Mouse (Mus musculus): ENCODE measurements around the gene Sh2d4b. TPM values are rescaled to one million over a fixed set of nuclear protein-coding genes. Genes with fewer than 3 reads are reported as not detected.

The Sh2d4b gene
- polyA plus RNA-seq, 1 experiment from 2014 or later = 2.1 TPM

GRCm38 (mm10) chr14:40885752-40886151, 7.3 kb downstream of the Sh2d4b start:
- Histone ChIP-seq H3K27ac (replicated peaks) (no peak overlapping the region), H3K4me3 (no peak overlapping the region), H3K27me3 (no peaks in the 10 kb centered on the region), H3K9me3 (no peaks in the 10 kb centered on the region), H3K4me1 (no peaks in the 10 kb centered on the region), H3K9ac (replicated peaks) (no peak overlapping the region), H3K36me3 (no peaks in the 10 kb centered on the region), H3K4me2 (replicated peaks) (no peak overlapping the region)
- WGBS = 84% methylated on average over 1 of the region's 1 CpGs
- ATAC-seq (replicated peaks) = no peak

- Histone ChIP-seq H3K36me3 (no peaks in the 10 kb centered on the region), H3K9me3 (no peaks in the 10 kb centered on the region), H3K4me1 (no peaks in the 10 kb centered on the region), H3K4me2 (replicated peaks) (no peak overlapping the region), H3K9ac (replicated peaks) (no peak overlapping the region), H3K27ac (replicated peaks) (no peak overlapping the region), H3K4me3 (no peak overlapping the region), H3K27me3 (no peaks in the 10 kb centered on the region)
- 40% methylated on average over 4 of the region's 4 CpGs for WGBS
- ATAC-seq (replicated peaks) = no peak
Measured at GRCm38 (mm10) chr14:40885225-40885624, 7.8 kb downstream of the Sh2d4b start.

GRCm38 (mm10) chr14:40874565-40874964, 18.5 kb downstream of the Sh2d4b start:
- H3K27ac ChIP-seq (replicated peaks) = no peak overlapping the region
- no peaks in the 10 kb centered on the region for H3K36me3 ChIP-seq
- no peak overlapping the region for H3K4me2 ChIP-seq (replicated peaks)
- H3K9me3 ChIP-seq = no peaks in the 10 kb centered on the region
- H3K4me3 ChIP-seq = no peak overlapping the region
- no peaks in the 10 kb centered on the region for H3K27me3 ChIP-seq
- no peak for ATAC-seq (replicated peaks)
- no peak overlapping the region for H3K9ac ChIP-seq (replicated peaks)
- H3K4me1 ChIP-seq = no peaks in the 10 kb centered on the region

- 86% methylated on average over 5 of the region's 5 CpGs for WGBS
- no peak overlapping the region for H3K4me3 ChIP-seq
- no peak overlapping the region for H3K9ac ChIP-seq (replicated peaks)
- no peaks in the 10 kb centered on the region for H3K9me3 ChIP-seq
- no peaks in the 10 kb centered on the region for H3K27me3 ChIP-seq
- H3K36me3 ChIP-seq = no peaks in the 10 kb centered on the region
- no peaks in the 10 kb centered on the region for H3K4me1 ChIP-seq
- H3K4me2 ChIP-seq (replicated peaks) = no peak overlapping the region
- ATAC-seq (replicated peaks) = no peak
- no peak overlapping the region for H3K27ac ChIP-seq (replicated peaks)
Measured at GRCm38 (mm10) chr14:40873961-40874360, 19.1 kb downstream of the Sh2d4b start.

GRCm38 (mm10) chr14:40870598-40870997, 22.5 kb downstream of the Sh2d4b start:
- Histone ChIP-seq H3K9me3 (no peaks in the 10 kb centered on the region), H3K4me1 (no peaks in the 10 kb centered on the region)
- 78% methylated on average over 3 of the region's 3 CpGs for WGBS

GRCm38 (mm10) chr14:40864811-40865514, 28.1 kb downstream of the Sh2d4b start:
- no peak overlapping the region for H3K4me2 ChIP-seq (replicated peaks)
- H3K4me3 ChIP-seq = no peak overlapping the region
- ATAC-seq (replicated peaks) = no peak
- whole genome bisulfite sequencing = 38% methylated on average over 6 of the region's 6 CpGs
- no peak overlapping the region for H3K9ac ChIP-seq (replicated peaks)
- H3K27me3 ChIP-seq = no peaks in the 10 kb centered on the region
- no peaks in the 10 kb centered on the region for H3K4me1 ChIP-seq
- H3K27ac ChIP-seq (replicated peaks) = no peak overlapping the region
- no peaks in the 10 kb centered on the region; the same call in 1 of the 2 replicates for H3K36me3 ChIP-seq
- H3K9me3 ChIP-seq = no peaks in the 10 kb centered on the region

More at GRCm38 (mm10) chr14:40870598-40870997, 22.5 kb downstream of the Sh2d4b start:
- ATAC-seq (replicated peaks) = no peak
- no peaks in the 10 kb centered on the region for H3K27me3 ChIP-seq
- H3K4me3 ChIP-seq = no peak overlapping the region
- no peak overlapping the region for H3K9ac ChIP-seq (replicated peaks)
- H3K4me2 ChIP-seq (replicated peaks) = no peak overlapping the region
- no peaks in the 10 kb centered on the region for H3K36me3 ChIP-seq
- H3K27ac ChIP-seq (replicated peaks) = no peak overlapping the region

- 88% methylated on average over 3 of the region's 3 CpGs for WGBS
Measured at GRCm38 (mm10) chr14:40863659-40864058, 29.4 kb downstream of the Sh2d4b start.

GRCm38 (mm10) chr14:40863022-40863421, 30.0 kb downstream of the Sh2d4b start:
- Histone ChIP-seq H3K4me3 (no peak overlapping the region), H3K9ac (replicated peaks) (no peak overlapping the region), H3K36me3 (no peaks in the 10 kb centered on the region; the same call in 1 of the 2 replicates), H3K27me3 (no peaks in the 10 kb centered on the region), H3K4me1 (no peaks in the 10 kb centered on the region), H3K4me2 (replicated peaks) (no peak overlapping the region), H3K9me3 (no peaks in the 10 kb centered on the region), H3K27ac (replicated peaks) (no peak overlapping the region)
- no peak for ATAC-seq (replicated peaks)

More at GRCm38 (mm10) chr14:40863659-40864058, 29.4 kb downstream of the Sh2d4b start:
- no peak overlapping the region for H3K4me2 ChIP-seq (replicated peaks)
- ATAC-seq (replicated peaks) = no peak
- H3K4me1 ChIP-seq = no peaks in the 10 kb centered on the region
- H3K36me3 ChIP-seq = no peaks in the 10 kb centered on the region; the same call in 1 of the 2 replicates
- H3K27ac ChIP-seq (replicated peaks) = no peak overlapping the region
- no peak overlapping the region for H3K9ac ChIP-seq (replicated peaks)
- H3K27me3 ChIP-seq = no peaks in the 10 kb centered on the region
- no peaks in the 10 kb centered on the region for H3K9me3 ChIP-seq
- H3K4me3 ChIP-seq = no peak overlapping the region

- Histone ChIP-seq H3K9ac (replicated peaks) (no peak overlapping the region), H3K4me1 (no peaks in the 10 kb centered on the region), H3K4me2 (replicated peaks) (no peak overlapping the region), H3K36me3 (no peaks in the 10 kb centered on the region), H3K9me3 (no peaks in the 10 kb centered on the region), H3K4me3 (no peak overlapping the region), H3K27me3 (no peaks in the 10 kb centered on the region), H3K27ac (replicated peaks) (no peak overlapping the region)
- no peak for ATAC-seq (replicated peaks)
- WGBS = 84% methylated on average over 5 of the region's 5 CpGs
Measured at GRCm38 (mm10) chr14:40852978-40853377, 40.1 kb downstream of the Sh2d4b start.

- no peaks in the 10 kb centered on the region for H3K4me1 ChIP-seq
- no peaks in the 10 kb centered on the region for H3K9me3 ChIP-seq
- H3K36me3 ChIP-seq = 0 out of 2 replicates have a peak, but pooled peaks cover 4% of the 10 kb centered on the region
- H3K27me3 ChIP-seq = no peaks in the 10 kb centered on the region
- ATAC-seq (replicated peaks) = no peak
- H3K4me3 ChIP-seq = no peak overlapping the region
- H3K9ac ChIP-seq (replicated peaks) = no peak overlapping the region
- H3K27ac ChIP-seq (replicated peaks) = no peak overlapping the region
- H3K4me2 ChIP-seq (replicated peaks) = no peak overlapping the region
Measured at GRCm38 (mm10) chr14:40837397-40837796, 55.7 kb downstream of the Sh2d4b start.

- WGBS = 84% methylated on average over 9 of the region's 9 CpGs
- H3K9ac ChIP-seq (replicated peaks) = no peak overlapping the region
- no peak overlapping the region for H3K27ac ChIP-seq (replicated peaks)
- no peak overlapping the region for H3K4me2 ChIP-seq (replicated peaks)
- no peak for ATAC-seq (replicated peaks)
- no peaks in the 10 kb centered on the region for H3K27me3 ChIP-seq
- no peaks in the 10 kb centered on the region for H3K9me3 ChIP-seq
- H3K36me3 ChIP-seq = no peaks in the 10 kb centered on the region
- H3K4me1 ChIP-seq = no peaks in the 10 kb centered on the region
- no peak overlapping the region for H3K4me3 ChIP-seq
Measured at GRCm38 (mm10) chr14:40830505-40830904, 62.6 kb downstream of the Sh2d4b start.

GRCm38 (mm10) chr14:40830094-40830493, 63.0 kb downstream of the Sh2d4b start:
- Histone ChIP-seq H3K9me3 (no peaks in the 10 kb centered on the region), H3K4me3 (no peak overlapping the region), H3K27me3 (no peaks in the 10 kb centered on the region), H3K9ac (replicated peaks) (no peak overlapping the region), H3K36me3 (no peaks in the 10 kb centered on the region), H3K4me2 (replicated peaks) (no peak overlapping the region), H3K27ac (replicated peaks) (no peak overlapping the region), H3K4me1 (no peaks in the 10 kb centered on the region)
- 72% methylated on average over 11 of the region's 11 CpGs for WGBS
- no peak for ATAC-seq (replicated peaks)

GRCm38 (mm10) chr14:40818051-40818450, 75.0 kb downstream of the Sh2d4b start:
- Histone ChIP-seq H3K4me3 (no peak overlapping the region), H3K9ac (replicated peaks) (no peak overlapping the region), H3K4me1 (no peaks in the 10 kb centered on the region), H3K27ac (replicated peaks) (no peak overlapping the region), H3K4me2 (replicated peaks) (no peak overlapping the region), H3K9me3 (no peaks in the 10 kb centered on the region), H3K36me3 (no peaks in the 10 kb centered on the region), H3K27me3 (no peaks in the 10 kb centered on the region)
- no peak for ATAC-seq (replicated peaks)
- 92% methylated on average over 2 of the region's 2 CpGs for WGBS

All from forebrain, embryonic 15.5 days (tissue).